Mouse (Mus musculus) adrenal gland, adult 8-10 months (tissue): ENCODE data around the gene Kcnk3. TPM values are rescaled to one million over a fixed set of nuclear protein-coding genes. Genes with fewer than 3 reads are reported as not detected.

Experiments
- DNase-seq: peaks from one replicate; pipeline ENCODE4 v3.0.0; 2022
- total RNA-seq, 4 experiments: library from RNA; stranded (reverse); gene quantifications; 2 replicates each; pipeline ENCODE4 v1.2.4; 2022

Gene Kcnk3
- total RNA-seq, 4 experiments from 2014 or later: 1,385 to 1,638 (median 1,575) TPM

GRCm38 (mm10) chr5:30588301-30588968, 465 bp downstream of the Kcnk3 start:
- DNase-seq: no peak

- DNase-seq: no peak
These were observed 1.1 kb downstream of the Kcnk3 start for GRCm38 (mm10) chr5:30589069-30589468.

GRCm38 (mm10) chr5:30589546-30589945, 1.6 kb downstream of the Kcnk3 start:
- no peak for DNase-seq

DNA sequence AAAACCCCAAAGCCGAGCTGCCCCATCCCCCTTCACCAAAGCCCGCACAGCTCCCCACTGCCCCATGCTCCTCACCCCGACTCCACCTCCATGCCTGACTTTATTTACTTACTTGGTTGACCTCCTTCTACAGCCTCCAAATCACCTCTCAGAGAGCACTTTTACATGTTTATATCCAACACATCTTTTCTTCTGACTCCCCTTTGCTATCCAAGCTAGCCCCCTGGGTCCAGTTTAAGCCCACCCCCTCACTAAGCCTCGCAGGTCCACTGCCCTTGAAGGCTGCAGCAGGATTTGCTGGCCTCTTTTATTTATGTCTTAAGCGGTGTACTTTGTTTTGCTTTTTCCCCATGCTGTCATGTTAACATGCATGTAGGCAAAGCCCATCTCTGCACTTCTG, 2.3 kb downstream of the Kcnk3 start:
- DNase-seq: no peak

DNA sequence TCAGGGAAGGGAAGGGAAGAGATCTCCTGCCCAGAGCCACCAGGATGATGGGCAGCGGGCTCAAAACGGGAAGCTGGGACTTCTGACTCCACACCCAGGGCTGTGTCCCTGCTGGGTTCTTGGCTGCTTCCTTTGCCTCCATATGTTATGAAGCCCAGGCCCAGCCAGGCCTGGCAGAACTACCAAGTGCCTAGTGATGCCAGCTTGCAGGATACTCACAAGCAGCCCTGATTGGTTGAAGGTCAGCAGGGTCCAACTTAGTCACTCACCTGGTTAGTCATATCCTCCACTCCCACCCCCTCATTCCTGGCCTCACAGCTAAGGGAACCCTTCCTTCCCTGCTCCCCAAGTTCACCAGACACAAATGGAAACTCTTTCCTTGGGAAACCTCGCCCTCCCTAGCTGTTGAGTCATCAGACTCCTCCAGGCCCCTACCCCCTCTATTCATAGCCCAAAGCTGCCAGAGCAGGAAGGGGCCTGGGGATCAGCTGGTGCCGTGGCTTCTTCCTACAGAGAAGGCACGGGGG, 3.3 kb downstream of the Kcnk3 start:
- DNase-seq: peak; percentile 75

DNA sequence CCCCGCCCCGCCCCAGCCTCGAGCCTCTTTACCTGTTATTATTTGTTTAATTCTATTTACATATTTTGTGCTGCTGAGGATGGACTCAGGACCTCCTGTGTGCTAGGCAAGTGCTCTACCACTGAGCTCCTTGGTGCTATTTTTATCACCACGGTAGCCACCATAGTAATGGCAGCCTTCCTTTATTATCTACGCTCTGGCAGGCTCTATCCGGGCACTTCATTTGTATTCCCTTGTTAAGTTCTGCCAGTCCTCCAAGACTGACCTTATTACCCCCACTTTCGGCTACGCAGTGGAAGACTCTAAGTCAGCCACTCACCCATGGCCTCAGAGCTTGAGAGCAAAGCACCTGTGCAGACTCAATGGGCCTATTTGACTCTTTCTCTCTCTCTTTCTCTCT, 3.8 kb downstream of the Kcnk3 start:
- no peak for DNase-seq

DNA sequence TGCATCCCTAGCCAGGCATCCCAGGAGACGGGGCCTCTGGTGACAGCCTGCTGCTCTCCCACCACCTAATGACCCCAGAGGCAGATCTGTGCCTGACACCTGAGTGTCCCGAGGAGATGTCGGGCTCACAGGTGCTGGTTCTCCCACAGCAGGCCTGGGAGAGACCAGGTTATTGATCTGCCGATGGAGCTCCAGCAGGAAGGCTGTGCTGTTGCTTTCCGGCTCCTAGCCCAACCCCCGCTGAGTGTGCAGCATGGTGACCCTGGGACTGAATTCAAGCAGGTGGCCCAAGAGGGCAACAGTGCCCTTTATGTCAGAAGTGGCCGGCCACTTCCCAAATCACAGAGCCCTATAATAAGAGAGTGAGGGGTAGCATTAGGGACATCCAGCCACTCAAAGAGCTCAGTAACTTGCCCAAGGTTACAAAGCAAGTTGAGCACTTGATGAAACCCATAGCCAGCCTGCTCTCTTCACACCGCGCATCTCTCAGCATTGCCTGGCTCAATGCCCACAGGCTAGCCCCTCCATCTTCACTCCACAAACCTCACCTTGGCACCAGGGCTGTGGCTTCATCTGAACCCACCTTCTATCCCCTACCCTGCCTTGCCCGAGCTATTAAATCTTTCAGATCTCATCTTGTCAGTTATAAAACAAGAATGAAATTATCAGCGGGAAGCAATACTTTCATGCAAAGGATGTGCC, 4.5 kb downstream of the Kcnk3 start:
- DNase-seq: no peak

GRCm38 (mm10) chr5:30593360-30593759, 5.4 kb downstream of the Kcnk3 start:
- no peak for DNase-seq

- DNase-seq: no peak
These were observed 6.0 kb downstream of the Kcnk3 start for GRCm38 (mm10) chr5:30593811-30594504.

DNA sequence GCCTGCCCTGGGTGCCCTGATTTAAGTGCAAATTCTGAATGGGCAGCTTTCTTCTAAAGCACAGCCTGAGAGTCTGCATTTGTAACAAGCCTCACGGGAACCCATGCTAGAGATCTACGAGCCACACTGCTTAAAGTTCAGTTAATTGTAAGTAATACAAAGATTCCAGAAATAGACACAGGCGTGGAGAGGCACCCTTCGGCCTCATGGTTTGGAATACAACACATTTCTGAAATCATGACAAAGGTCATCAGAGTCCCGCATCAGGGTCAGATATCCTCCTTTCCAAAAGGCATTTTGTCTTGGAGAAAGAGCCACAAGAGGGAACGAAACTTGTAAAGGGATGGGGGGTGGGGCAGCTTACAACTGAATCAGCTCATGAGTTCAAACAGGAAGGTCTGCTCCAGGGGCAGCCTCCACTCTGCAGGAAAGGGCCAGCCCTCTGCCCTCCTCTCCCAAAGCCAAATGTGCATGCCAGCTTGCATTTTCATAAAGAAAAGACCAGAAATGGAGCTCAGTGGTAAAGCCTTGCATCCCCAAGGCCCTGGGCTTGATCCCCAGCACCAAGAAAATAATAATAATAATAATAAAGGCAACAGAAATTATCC, 7.1 kb downstream of the Kcnk3 start:
- no peak for DNase-seq

- no peak for DNase-seq
These were observed 13.4 kb downstream of the Kcnk3 start for GRCm38 (mm10) chr5:30601397-30601796.

- DNase-seq: no peak
These were observed 15.3 kb downstream of the Kcnk3 start for GRCm38 (mm10) chr5:30603255-30603654.

DNA sequence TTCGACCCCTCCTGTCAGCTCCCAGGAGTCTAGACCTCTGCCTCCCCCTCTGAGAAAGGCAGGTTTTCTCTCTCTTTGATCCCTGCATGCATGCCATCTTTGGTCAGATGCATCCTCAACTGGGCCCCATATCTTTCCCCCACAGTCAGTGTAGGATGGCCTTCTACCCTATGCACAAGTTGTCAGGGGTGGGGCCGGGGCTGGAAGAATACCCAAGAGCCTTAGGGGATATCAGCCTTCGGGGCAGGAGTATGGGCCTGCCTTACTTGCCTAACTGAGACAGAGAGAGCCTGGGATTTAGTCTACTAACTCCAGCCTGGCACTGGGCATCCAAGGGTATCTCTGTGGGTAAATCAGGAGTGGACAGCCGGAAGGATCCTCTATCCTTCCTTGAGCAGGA, 16.0 kb downstream of the Kcnk3 start:
- no peak for DNase-seq

DNA sequence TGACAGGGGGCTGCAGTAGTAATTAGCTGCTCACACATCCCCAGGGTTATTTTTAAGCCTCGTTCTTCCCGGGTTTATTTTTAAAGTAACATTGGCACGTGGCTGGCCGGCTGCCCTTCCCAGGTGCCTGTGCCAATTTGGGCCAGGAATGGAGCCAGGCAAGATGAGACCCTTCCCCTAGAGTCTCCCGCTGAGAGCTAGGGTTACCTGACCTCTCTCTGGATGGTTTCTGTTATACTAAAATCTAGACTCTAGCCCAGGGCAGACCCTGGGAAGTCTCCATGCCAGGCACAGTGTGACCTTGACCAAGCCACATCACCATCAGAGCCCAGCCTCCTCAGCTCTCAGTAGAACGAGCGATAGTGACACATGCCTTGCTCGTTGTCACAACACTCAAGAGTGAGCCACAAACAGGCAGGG, 16.8 kb downstream of the Kcnk3 start:
- DNase-seq: peak; percentile 76

DNA sequence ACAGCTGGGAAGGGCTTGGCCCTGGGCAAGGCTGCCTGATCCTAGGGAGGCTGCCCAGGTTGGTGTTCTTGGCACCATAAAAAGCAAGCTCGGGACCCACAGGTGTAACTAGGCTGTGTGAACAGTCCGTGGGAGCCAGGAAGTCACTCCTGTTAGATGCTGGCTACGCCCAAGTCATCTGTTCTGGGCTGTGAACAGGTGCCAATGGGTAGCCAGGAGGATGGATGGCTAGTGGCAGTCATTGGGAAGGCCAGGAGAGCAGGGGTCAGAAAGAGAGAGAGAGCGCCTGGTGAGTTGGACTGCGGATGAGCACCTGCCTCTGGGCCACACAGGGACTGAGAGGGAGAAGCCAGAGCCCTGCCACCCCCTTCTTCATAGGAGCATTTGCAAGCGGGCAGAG, 17.7 kb downstream of the Kcnk3 start:
- DNase-seq: no peak

DNA sequence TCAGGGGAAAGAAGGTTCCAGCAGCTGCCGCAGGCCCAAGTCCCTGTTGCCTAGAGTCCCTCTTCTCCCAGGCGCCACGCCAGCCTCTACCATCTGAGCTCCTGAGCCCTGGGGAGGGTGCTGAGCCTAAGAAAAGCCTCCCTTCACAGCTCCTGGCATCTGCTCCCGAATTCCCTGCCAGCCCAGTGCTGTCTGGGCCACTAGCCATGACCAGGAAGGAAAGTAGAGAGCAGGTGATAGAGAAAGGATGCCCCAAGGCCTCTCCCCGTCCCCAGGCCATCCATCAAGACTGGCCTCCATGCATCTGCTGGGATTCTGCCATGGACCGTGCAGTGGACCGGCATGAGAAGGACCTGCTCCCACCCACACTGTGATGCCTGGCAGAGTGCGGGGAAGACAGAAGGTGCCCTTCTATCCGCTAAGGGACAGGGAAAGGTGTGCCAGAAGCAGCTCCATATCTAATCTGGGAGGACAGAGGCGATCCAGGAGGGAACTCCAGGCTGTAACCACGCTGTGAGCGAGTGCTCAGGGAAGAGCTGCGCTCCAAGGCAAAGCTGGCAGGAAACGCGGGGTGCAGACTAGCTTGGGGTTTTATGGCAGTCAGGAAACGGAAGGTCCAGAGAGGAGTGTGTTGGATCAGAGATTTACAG, 18.6 kb downstream of the Kcnk3 start:
- DNase-seq: no peak

DNA sequence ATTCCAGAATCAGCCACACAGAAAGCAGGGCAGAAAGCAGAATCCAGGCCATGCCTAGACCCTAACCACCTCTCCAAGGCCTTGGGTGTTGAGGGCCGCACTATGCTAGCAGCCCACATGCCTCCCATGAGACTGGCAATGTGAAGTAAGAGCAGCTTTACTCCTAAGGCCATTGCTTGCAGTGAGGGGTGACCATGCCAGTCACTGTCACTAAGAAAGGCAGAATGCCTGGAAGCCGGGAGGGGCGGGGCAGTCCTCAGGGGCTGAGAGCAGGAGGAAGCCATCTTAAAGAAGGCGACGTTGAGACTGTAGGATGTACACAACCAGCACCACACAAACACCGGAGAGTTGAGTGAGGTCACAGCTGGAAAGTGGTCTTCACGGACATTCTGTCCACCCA, 21.1 kb downstream of the Kcnk3 start:
- DNase-seq: no peak

GRCm38 (mm10) chr5:30609918-30610645, 22.1 kb downstream of the Kcnk3 start:
- DNase-seq: no peak

DNA sequence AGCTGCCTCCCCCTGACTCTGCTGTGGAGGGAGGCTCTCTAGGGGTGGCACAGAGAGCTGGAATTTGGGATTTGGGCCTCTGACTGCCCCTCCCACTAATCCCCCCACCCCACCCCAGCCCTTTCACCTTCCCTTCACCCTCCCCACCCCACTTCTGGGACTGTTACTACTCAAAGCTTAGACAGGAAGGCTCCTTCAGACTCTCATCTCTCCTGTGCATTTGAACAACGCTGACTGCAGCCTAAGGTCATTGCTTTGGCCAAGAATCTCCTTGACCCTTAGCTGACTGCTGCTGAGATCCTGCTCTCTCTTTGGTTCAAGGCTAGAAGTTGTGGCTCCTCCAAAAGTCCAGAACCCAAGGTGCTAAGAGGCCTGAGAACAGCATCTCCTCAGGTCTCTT, 23.1 kb downstream of the Kcnk3 start:
- no peak for DNase-seq

DNA sequence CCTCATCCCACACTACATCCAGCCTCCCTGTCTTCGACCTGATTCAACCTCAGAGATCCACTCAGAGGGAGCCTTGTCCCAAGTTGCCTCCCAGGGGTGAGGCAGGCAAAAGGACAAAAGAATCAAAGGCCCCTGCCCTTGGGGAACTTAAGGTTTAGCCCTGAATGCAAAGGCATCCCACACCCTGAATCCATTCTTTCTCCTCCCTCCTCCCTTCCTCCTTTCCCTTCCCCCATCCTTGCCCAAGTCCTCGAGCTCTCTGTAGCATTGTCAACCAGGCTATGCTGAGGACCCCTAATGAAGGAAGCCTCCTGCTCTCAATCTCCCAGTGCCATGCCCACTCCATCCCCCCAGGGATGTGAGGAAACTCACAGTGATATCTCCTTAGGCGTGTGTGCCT, 23.7 kb downstream of the Kcnk3 start:
- DNase-seq: no peak

- DNase-seq: no peak
These were observed 24.6 kb downstream of the Kcnk3 start for GRCm38 (mm10) chr5:30612575-30612974.

DNA sequence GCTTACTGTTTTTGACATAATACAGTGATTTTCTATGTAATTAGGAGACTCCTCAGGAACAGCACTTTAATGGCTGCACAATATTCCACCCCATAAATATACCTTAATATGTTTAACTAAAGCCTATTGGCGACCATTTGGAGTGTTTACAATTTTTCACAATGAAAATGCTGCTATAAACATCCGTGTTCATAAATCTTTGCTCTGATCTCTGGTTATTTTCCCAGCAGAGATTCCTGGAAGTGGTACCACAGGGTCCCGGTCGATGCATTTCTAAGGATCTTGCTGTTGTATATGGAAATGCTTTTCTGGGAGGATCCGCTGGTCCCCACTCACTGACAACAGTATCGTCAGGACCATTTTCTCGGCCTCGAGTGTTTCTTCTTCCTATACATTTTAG, 25.3 kb downstream of the Kcnk3 start:
- no peak for DNase-seq
